Mouse (Mus musculus): ENCODE results near the gene Myo1h. TPM values are rescaled to one million over a fixed set of nuclear protein-coding genes. Genes with fewer than 3 reads are reported as not detected.

Gene Myo1h
- total RNA-seq, 2 experiments from 2014 or later, result 0.35 TPM; not detected in 1

DNA sequence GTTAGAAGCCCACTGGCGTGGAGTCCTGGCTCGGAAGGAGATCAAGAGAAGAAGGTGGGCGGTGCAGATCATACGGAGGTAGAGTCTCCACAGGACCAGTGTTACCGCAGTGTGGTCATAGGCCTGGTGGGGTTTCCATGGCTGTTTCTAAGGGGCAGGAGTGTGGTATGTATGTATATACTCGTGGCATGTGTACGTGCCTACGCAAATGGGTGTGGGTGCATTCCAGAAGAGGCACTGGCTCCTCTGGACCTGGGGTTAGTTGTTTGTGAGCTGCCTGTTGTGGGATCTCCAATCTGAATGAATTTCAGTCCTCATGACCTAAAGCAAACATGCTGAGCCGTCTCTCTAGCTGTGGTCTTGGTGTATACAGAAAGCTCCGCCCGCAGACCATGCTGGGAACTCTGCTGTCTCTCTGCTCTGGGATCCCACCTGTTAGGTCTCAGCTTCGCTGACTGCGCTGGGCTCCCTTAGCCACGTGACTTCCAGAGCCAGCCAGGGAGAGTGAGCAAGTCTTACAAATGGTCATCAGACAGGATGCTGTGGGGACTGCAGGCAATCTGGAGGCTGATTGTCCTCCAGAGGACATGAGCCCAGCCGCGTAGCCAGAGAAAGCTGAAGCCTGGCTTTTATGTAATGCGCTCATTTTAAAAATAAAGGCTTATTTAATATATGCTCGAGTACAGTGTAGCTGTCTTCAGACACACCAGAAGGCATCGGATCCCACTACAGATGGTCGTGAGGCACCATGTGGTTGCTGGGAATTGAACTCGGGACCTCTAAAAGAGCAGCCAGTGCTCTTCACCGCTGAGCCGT is 68.2 kb downstream of the Myo1h start:
- no peak for DNase-seq
- intact Hi-C loops (cut with DNase I), result loop anchor here (5.0 kb wide), 1 partner anchor 40 kb away; no protein-coding TSS in a partner anchor

- DNase-seq, result no peak
- intact Hi-C loops (cut with DNase I), result loop anchor here (5.0 kb wide), 1 partner anchor 42 kb away; no protein-coding TSS in a partner anchor
These were observed 69.9 kb downstream of the Myo1h start for GRCm38 (mm10) chr5:114358833-114359232.

DNA sequence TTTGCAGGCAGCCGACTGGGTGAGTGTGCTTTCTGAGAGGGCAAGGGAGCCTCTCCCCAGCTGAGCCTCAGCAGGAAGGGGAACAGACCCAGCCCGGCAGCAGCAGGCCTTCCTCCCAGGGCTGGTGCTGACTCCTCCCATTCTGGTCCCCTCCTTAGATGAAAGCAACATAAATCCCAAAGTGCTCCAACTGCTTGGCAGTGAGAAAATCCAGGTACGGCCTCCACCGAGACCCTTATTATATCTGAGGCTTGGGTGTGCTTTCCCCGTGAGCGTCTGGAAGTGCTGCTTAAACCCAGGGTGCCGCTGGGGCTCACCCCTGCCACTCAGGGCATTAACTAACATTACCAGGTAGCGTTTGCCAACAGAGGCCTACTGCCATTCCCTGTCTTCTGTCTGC is 70.6 kb downstream of the Myo1h start:
- intact Hi-C loops (cut with DNase I), result loop anchor here (5.0 kb wide), 1 partner anchor 42 kb away; no protein-coding TSS in a partner anchor
- DNase-seq, result no peak

- intact Hi-C loops (cut with DNase I), result no loop called here
- no peak for DNase-seq
These were observed 72.0 kb downstream of the Myo1h start for GRCm38 (mm10) chr5:114360968-114361367.

GRCm38 (mm10) chr5:114365043-114365752 is 76.2 kb downstream of the Myo1h start:
- intact Hi-C loops (cut with DNase I), result no loop called here
- no peak for DNase-seq

DNA sequence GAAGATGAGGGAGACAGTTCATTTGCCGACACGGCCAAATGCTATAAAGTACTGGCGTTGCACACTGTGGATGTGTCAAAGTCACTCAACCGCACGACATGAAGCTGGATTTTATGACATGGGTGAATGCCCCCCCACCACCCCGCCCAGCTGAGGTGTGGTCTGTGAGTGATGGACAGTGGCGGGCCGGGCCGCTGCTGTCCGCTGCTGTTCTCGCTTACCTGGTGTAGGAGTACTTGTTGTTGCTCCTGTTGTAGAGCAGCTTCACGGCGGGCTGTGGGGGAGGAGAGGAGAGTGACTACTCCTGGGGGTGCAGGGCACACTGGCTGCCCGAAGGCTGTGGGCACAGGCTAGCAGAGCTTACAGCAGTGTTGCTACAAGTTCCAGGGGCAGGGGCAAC is 79.2 kb downstream of the Myo1h start:
- DNase-seq, result no peak
- intact Hi-C loops (cut with DNase I), result no loop called here

- intact Hi-C loops (cut with DNase I), result no loop called here
- no peak for DNase-seq
These were observed 80.0 kb downstream of the Myo1h start for GRCm38 (mm10) chr5:114368803-114369496.

DNA sequence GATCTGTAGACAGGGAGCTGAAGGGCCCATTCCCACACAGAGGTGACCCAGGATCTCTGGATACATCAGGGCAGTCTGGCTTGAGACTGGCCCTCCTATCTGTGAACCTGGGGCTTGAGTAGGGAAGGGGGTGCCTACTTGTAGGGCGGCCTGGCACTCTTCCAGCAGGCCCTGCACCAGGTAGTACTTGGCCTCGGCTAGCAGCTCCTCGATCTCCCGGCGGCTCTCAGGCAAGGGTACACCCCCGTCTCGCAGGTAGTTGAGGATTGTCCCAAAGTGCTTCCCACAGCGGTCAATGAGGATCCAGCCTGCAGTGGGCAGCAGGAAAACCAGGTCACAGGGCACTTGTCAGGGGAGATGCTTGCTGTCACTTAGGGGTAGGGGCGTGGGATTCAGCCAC is 81.0 kb downstream of the Myo1h start:
- DNase-seq, result no peak
- intact Hi-C loops (cut with DNase I), result no loop called here

- DNase-seq, result peak in 1 of 2 experiments; percentile 42
- intact Hi-C loops (cut with DNase I), result no loop called here
These were observed 81.4 kb downstream of the Myo1h start for GRCm38 (mm10) chr5:114370371-114370776.

GRCm38 (mm10) chr5:114371331-114371730 is 82.4 kb downstream of the Myo1h start:
- intact Hi-C loops (cut with DNase I), result no loop called here
- DNase-seq, result no peak

DNA sequence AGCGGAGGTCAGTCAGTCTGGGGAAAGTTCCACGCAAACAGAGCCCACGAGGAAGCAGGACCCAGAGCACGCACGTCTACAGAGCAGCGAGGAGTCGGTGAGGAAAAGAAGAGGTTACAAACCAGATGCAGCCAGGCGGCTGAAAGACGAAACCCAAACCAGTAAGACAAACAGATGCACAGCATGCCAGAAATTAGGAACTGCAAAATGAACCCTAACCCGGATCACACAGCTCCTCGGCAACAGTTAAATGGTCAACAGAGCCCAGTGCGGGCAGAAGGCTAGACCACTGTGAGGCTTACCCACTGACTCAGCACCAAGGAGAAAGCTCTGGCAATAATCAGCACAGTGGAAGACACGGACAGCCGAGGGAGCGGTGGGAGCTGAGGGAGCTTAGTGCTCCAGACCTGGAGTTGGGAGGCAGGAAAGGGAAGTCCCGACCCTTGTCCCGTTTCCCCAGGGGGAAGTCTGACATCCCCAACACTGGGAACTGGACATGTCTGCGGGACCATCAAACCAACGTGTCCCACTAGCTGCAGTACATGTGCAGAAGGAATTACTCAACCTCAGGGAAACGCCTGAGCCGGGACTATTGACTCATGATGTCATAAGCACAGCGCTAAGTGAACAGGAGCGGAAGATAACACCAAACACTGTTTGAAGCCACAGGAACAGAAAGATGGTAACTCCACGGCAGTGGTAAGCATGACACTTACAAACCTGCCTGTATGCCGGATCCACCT is 82.9 kb downstream of the Myo1h start:
- no peak for DNase-seq
- intact Hi-C loops (cut with DNase I), result no loop called here

DNA sequence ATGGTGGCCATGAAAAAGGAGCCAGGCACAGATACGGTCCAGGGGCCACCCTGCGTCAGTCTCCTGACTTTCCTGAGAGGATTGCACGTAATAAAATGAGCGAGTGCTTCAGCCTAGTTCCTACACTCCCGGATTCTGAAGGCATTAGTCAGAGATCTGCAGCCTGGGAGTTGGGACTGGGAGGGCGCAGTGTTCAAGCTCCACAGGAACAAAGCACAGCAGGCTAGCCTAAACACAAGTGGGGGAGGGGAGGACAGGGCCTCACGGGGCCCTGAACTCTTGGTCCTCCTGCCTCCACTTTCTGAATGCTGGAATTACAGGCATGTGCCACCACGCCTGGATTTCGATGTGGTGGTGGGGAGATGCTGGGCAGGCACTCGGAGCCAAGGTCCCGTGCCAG is 83.6 kb downstream of the Myo1h start:
- intact Hi-C loops (cut with DNase I), result no loop called here
- DNase-seq, result no peak

DNA sequence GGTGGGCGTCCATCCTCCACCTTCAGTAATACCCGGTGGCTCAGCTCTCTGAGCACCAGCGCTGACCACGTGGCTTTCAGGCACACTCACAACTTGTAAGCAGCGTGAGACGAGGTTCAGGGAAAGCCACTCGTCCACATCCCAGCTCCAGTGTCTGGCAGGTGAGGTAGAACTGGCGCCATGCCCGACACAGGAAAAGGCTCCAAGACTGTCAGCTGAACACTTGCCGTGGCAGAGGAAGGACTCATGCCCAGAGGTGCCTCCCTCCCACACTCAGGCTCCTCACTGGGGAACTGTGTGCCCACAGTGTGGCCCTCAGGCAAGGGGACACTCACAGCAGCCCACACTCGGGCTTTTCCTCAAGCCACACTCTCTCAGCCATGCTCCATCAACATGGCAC is 84.2 kb downstream of the Myo1h start:
- intact Hi-C loops (cut with DNase I), result no loop called here
- DNase-seq, result peak in 1 of 2 experiments; percentile 26

GRCm38 (mm10) chr5:114373581-114373980 is 84.6 kb downstream of the Myo1h start:
- intact Hi-C loops (cut with DNase I), result no loop called here
- no peak for DNase-seq

GRCm38 (mm10) chr5:114374409-114375213 is 85.6 kb downstream of the Myo1h start:
- intact Hi-C loops (cut with DNase I), result no loop called here
- no peak for DNase-seq

- intact Hi-C loops (cut with DNase I), result no loop called here
- DNase-seq, result no peak
These were observed 89.4 kb downstream of the Myo1h start for GRCm38 (mm10) chr5:114378177-114378920.

DNA sequence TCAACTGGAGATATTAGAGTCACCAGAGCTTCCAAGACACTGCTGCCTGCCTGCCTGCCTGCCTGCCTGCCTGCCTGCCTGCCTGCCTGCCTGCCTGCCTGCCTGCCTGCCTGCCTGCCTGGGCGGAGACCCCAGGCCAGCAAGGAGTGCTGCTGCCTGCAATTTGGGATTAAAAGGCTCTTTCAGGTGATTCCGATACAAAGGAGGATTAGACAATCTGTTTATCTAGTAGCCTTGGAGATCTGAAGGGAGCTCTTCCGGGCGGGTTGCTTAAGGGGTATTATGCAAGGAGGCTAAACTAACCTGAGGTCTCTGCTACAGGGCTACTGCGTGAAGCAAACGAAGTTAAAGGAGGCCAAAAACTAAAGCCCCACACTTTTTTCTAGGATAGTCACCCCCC is 90.0 kb downstream of the Myo1h start:
- intact Hi-C loops (cut with DNase I), result no loop called here
- DNase-seq, result no peak

DNA sequence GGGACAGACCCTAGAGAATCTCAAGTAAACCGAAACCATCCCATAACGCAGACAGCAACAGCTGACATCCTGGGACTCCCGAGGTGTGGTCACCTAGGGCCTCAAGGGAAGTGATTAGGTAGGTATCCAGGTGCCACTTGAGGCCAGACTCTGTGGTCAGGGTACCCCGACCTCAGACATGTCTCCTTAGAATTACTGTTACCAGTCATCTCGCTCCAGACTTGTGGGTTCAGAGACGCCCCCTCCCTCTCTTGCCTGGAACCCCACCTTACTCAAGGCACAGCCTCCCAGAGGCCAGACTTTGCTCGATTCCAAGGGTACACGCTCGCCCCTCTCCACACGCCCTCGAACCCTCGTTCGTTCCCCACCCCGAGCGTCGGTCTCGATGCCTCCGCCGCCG is 90.8 kb downstream of the Myo1h start:
- intact Hi-C loops (cut with DNase I), result loop anchor here (5.0 kb wide), 1 partner anchor 67 kb away; no protein-coding TSS in a partner anchor
- DNase-seq, result no peak

All from gastrocnemius, postnatal 36 days (tissue).